Mouse (Mus musculus) G1E (cell line): ENCODE results near the gene Cngb1. TPM values are rescaled to one million over a fixed set of nuclear protein-coding genes. Genes with fewer than 3 reads are reported as not detected.

Source experiments
- ATAC-seq: 2 replicates; pipeline ENCODE4 v1.8.0; 2016; ENCODE audit warnings: mild to moderate bottlenecking; ENCODE audit not compliant: insufficient number of reproducible peaks, poor library complexity, low FRiP score, severe bottlenecking; ENCODE audit errors: extremely low read depth
- DNase-seq: peaks from one replicate; pipeline ENCODE4 v3.0.0; 2012; ENCODE audit warnings: low spot score
- H3K27me3 ChIP-seq: 2 replicates; pipeline ENCODE4 v1.6.1; 2012; ENCODE audit warnings: mild to moderate bottlenecking, low read length, inconsistent platforms; ENCODE audit not compliant: insufficient read depth
- H3K36me3 ChIP-seq: replicated peaks from 2 replicates; pipeline ENCODE3; 2012; ENCODE audit warnings: mild to moderate bottlenecking, inconsistent platforms
- H3K4me1 ChIP-seq: 2 replicates; pipeline ENCODE4 v1.6.1; 2012; ENCODE audit warnings: low read depth, low read length, inconsistent platforms, mixed read lengths; ENCODE audit not compliant: insufficient read depth
- H3K4me3 ChIP-seq: 2 replicates; pipeline ENCODE4 v1.5.1; 2012; ENCODE audit warnings: low read depth, mild to moderate bottlenecking, inconsistent platforms, low read length, moderate library complexity, mixed read lengths
- H3K9me3 ChIP-seq: replicated peaks from 2 replicates; pipeline ENCODE4 v1.6.1; 2012; ENCODE audit warnings: inconsistent platforms
- CTCF ChIP-seq: IDR thresholded peaks from 2 replicates; pipeline ENCODE4 v1.5.1; 2012; ENCODE audit warnings: low read depth, low read length, inconsistent platforms, mixed read lengths
- GATA1 ChIP-seq: IDR thresholded peaks from 2 replicates; pipeline ENCODE4 v1.6.1; 2012; ENCODE audit warnings: borderline replicate concordance, low read length, inconsistent platforms, mixed read lengths
- GATA2 ChIP-seq: IDR thresholded peaks from 2 replicates; pipeline ENCODE4 v1.6.1; 2012; ENCODE audit warnings: low read depth, low read length, inconsistent platforms, borderline replicate concordance
- POLR2AphosphoS5 ChIP-seq: IDR thresholded peaks from 2 replicates; pipeline ENCODE4 v1.6.1; 2012; ENCODE audit warnings: low read depth, low read length, inconsistent platforms; ENCODE audit not compliant: insufficient replicate concordance
- TAL1 ChIP-seq: conservative IDR thresholded peaks from 2 replicates; pipeline ENCODE4 v1.6.1; 2012; ENCODE audit warnings: low read depth, low read length, inconsistent platforms, mixed read lengths
- polyA plus RNA-seq: library from polyadenylated mRNA; stranded (reverse); fragments of >175 nt; gene quantifications from 2 replicates; pipeline ENCODE4 v1.2.3, GENCODE M21; 2012
- total RNA-seq, 2 experiments: library from RNA; stranded (forward) in 1 of 2; stranded (reverse) in 1 of 2; fragments of 200-1000 nt in 1 of 2; fragments of >200 nt in 1 of 2; fragmentation: Nextera tagmentation in 1 of 2; gene quantifications; 2 replicates each; pipeline ENCODE4 v1.2.3; 2014 to 2017

Gene Cngb1
- total and polyA plus RNA-seq, 3 experiments = 0.49 TPM; not detected in 2

GRCm38 (mm10) chr8:95327866-95328465, 21.6 kb upstream of the Cngb1 start:
- TF ChIP-seq GATA1 (no peak), CTCF (no peak), GATA2 (no peak), TAL1 (no peak), POLR2AphosphoS5 (no peak)
- peaks cover 4% of the 10 kb centered on the region; the same call in 1 of the 2 replicates for H3K9me3 ChIP-seq
- H3K4me3 ChIP-seq = peak overlapping the region; percentile 27; the same call in 1 of the 2 replicates
- DNase-seq = no peak
- peaks cover 61% of the 10 kb centered on the region for H3K36me3 ChIP-seq
- ATAC-seq = no peak
- peaks cover 31% of the 10 kb centered on the region for H3K4me1 ChIP-seq
- H3K27me3 ChIP-seq = peaks cover 3% of the 10 kb centered on the region; the same call in 1 of the 2 replicates

DNA sequence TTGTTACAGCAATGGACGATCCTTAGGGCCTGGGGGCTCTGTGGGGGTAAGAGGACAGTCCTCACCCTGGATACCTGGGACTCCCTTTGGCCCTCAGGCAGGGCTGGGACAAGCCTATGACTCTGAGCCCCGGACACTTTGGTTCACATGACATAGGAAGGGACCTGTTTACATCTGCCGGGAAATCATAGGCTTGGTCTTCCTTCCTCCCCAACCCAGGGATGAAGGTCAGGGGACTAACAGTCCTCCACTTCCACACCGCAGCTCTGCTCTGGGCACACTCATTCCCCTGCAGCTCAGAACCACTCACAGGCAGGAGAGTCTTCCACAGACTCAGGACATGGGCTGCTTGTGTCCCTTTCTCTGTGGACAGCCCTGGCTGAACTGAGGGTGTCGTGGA, 20.4 kb upstream of the Cngb1 start:
- Histone ChIP-seq H3K36me3 (peaks cover 60% of the 10 kb centered on the region), H3K4me1 (peaks cover 25% of the 10 kb centered on the region), H3K27me3 (peaks cover 3% of the 10 kb centered on the region; the same call in 1 of the 2 replicates), H3K9me3 (peaks cover 4% of the 10 kb centered on the region; the same call in 1 of the 2 replicates), H3K4me3 (no peak overlapping the region)
- TF ChIP-seq TAL1 = no peak
- TF ChIP-seq GATA2 = no peak
- TF ChIP-seq CTCF = no peak
- no peak for TF ChIP-seq POLR2AphosphoS5
- no peak for TF ChIP-seq GATA1
- ATAC-seq (no peak), DNase-seq (no peak)

- ATAC-seq (no peak), DNase-seq (no peak)
- H3K4me3 ChIP-seq = no peak overlapping the region
- peaks cover 4% of the 10 kb centered on the region; the same call in 1 of the 2 replicates for H3K9me3 ChIP-seq
- no peak for TF ChIP-seq GATA2
- TF ChIP-seq CTCF = no peak
- TF ChIP-seq GATA1 = no peak
- no peak for TF ChIP-seq TAL1
- TF ChIP-seq POLR2AphosphoS5 = no peak
- H3K27me3 ChIP-seq = peaks cover 18% of the 10 kb centered on the region
- H3K36me3 ChIP-seq = peaks cover 56% of the 10 kb centered on the region
- H3K4me1 ChIP-seq = peaks cover 15% of the 10 kb centered on the region
These were observed 18.3 kb upstream of the Cngb1 start for GRCm38 (mm10) chr8:95324646-95325045.

- DNase-seq = no peak
- Histone ChIP-seq H3K9me3 (no peaks in the 10 kb centered on the region; the same call in 1 of the 2 replicates), H3K36me3 (peaks cover 42% of the 10 kb centered on the region), H3K27me3 (peaks cover 23% of the 10 kb centered on the region), H3K4me1 (peaks cover 13% of the 10 kb centered on the region), H3K4me3 (no peak overlapping the region)
- TF ChIP-seq POLR2AphosphoS5 (no peak), TAL1 (no peak), GATA2 (no peak), GATA1 (no peak), CTCF (no peak)
- ATAC-seq = no peak
These were observed 16.8 kb upstream of the Cngb1 start for GRCm38 (mm10) chr8:95323201-95323600.

DNA sequence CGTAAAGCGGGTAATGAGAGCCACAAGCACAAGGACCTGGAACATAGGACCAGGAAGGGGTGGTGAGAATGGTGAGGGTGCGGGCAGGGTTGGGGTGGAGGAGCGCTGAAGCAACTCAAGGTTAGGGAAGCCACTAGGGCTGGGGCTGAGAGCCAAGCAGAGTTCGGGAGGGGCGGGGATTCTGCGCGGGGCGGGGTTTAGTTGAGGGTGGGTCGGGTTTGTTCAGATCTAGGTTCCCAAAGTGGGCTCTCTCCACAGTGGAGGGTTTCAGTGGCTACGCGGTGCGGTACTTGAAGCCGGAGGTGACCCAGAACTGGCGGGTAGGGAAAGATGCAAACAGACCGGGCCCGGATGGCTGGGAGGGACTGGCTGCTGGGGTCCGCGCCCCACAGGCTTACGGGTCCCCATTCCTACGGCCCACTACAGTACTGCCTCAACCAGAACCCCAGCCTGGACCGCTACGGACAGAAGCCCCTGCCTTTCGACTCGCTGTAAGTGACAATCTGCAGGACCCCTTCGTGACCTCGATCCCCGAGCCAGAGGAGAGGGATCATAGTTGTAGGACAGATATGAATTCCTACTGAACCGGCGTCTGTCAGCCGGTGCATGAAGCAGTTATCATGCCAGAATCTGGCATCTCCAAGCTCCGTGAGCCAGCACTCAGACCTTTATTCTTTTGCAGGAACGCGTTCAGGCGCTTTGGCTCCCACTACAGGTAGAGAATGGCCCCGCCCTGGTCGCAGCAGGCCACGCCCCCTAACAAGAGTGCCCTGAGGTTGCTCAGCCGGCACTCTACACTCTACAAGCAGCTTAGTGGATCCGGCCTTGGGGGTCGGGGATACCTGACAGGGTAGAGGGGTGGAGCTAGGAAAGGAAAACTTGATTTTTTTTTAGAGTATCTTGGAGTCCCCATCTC, 14.1 kb upstream of the Cngb1 start:
- ATAC-seq (no peak), DNase-seq (no peak)
- TF ChIP-seq POLR2AphosphoS5 = no peak
- no peak for TF ChIP-seq TAL1
- no peak for TF ChIP-seq GATA2
- TF ChIP-seq CTCF = no peak
- TF ChIP-seq GATA1 = no peak

GRCm38 (mm10) chr8:95315350-95315749, 9.0 kb upstream of the Cngb1 start:
- Histone ChIP-seq H3K4me3 (no peak overlapping the region), H3K27me3 (peaks cover 28% of the 10 kb centered on the region), H3K9me3 (no peaks in the 10 kb centered on the region), H3K36me3 (no peaks in the 10 kb centered on the region), H3K4me1 (peaks cover 1% of the 10 kb centered on the region; the same call in 1 of the 2 replicates)
- no peak for ATAC-seq
- TF ChIP-seq CTCF (no peak), GATA1 (no peak), TAL1 (no peak), POLR2AphosphoS5 (no peak), GATA2 (no peak)
- DNase-seq = no peak

More for the DNA sequence above, 14.1 kb upstream of the Cngb1 start:
- peaks cover 24% of the 10 kb centered on the region for H3K27me3 ChIP-seq
- peaks cover 6% of the 10 kb centered on the region for H3K4me1 ChIP-seq
- H3K9me3 ChIP-seq = no peaks in the 10 kb centered on the region
- H3K36me3 ChIP-seq = peaks cover 15% of the 10 kb centered on the region
- H3K4me3 ChIP-seq = no peak overlapping the region
